Mouse (Mus musculus): Measurements from ENCODE around the gene Sntb2. TPM values are rescaled to one million over a fixed set of nuclear protein-coding genes. Genes with fewer than 3 reads are reported as not detected.

Sntb2 gene
- polyA plus RNA-seq, 1 experiment from 2014 or later, result 18.6 TPM

- H3K4me1 ChIP-seq (replicated peaks), result peaks cover 44% of the 10 kb centered on the region
- peak overlapping the region; percentile 11 for H3K4me3 ChIP-seq (replicated peaks)
- no peak for ATAC-seq (ENCODE audit: insufficient number of reproducible peaks, insufficient read depth, low FRiP score, low TSS enrichment, low read depth)
- no peaks in the 10 kb centered on the region for H3K9me3 ChIP-seq
- H3K27ac ChIP-seq, result peak overlapping the region; percentile 70
- H3K9ac ChIP-seq (replicated peaks), result no peak overlapping the region
- H3K4me2 ChIP-seq, result peak overlapping the region; percentile 51
- no peaks in the 10 kb centered on the region for H3K36me3 ChIP-seq
- H3K27me3 ChIP-seq, result no peaks in the 10 kb centered on the region
- 10% methylated on average over 22 of the region's 22 CpGs for WGBS
These were observed 3.0 kb upstream of the Sntb2 start for GRCm38 (mm10) chr8:106932376-106933065.

- Histone ChIP-seq H3K9me3 (no peaks in the 10 kb centered on the region), H3K27me3 (no peaks in the 10 kb centered on the region), H3K9ac (replicated peaks) (no peak overlapping the region), H3K27ac (no peak overlapping the region), H3K4me1 (replicated peaks) (peaks cover 54% of the 10 kb centered on the region), H3K4me2 (no peak overlapping the region), H3K36me3 (no peaks in the 10 kb centered on the region), H3K4me3 (replicated peaks) (no peak overlapping the region)
- ATAC-seq (ENCODE audit: insufficient number of reproducible peaks, insufficient read depth, low FRiP score, low TSS enrichment, low read depth), result no peak
- 83% methylated on average over 4 of the region's 4 CpGs for WGBS
These were observed 1.9 kb upstream of the Sntb2 start for GRCm38 (mm10) chr8:106933506-106934143.

GRCm38 (mm10) chr8:106934226-106934977, 1.1 kb upstream of the Sntb2 start:
- no peak for ATAC-seq (ENCODE audit: insufficient number of reproducible peaks, insufficient read depth, low FRiP score, low TSS enrichment, low read depth)
- 73% methylated on average over 16 of the region's 16 CpGs for WGBS
- Histone ChIP-seq H3K4me1 (replicated peaks) (peaks cover 50% of the 10 kb centered on the region), H3K4me3 (replicated peaks) (no peak overlapping the region), H3K27me3 (no peaks in the 10 kb centered on the region), H3K4me2 (no peak overlapping the region), H3K36me3 (no peaks in the 10 kb centered on the region), H3K9me3 (no peaks in the 10 kb centered on the region), H3K9ac (replicated peaks) (no peak overlapping the region), H3K27ac (no peak overlapping the region)

- WGBS, result under 1% methylated on average over 72 of the region's 76 CpGs
- no peaks in the 10 kb centered on the region for H3K9me3 ChIP-seq
- H3K27ac ChIP-seq, result peak overlapping the region; percentile 95
- H3K36me3 ChIP-seq, result no peaks in the 10 kb centered on the region
- H3K4me2 ChIP-seq, result peak overlapping the region; percentile 75
- peaks cover 40% of the 10 kb centered on the region for H3K4me1 ChIP-seq (replicated peaks)
- H3K4me3 ChIP-seq (replicated peaks), result peak overlapping the region; percentile 93
- H3K27me3 ChIP-seq, result no peaks in the 10 kb centered on the region
- peak; percentile 32 for ATAC-seq (ENCODE audit: insufficient number of reproducible peaks, insufficient read depth, low FRiP score, low TSS enrichment, low read depth)
- peak overlapping the region; percentile 96 for H3K9ac ChIP-seq (replicated peaks)
These were observed 438 bp downstream of the Sntb2 start for GRCm38 (mm10) chr8:106935899-106936477.

- no peaks in the 10 kb centered on the region for H3K9me3 ChIP-seq
- H3K27ac ChIP-seq, result peak overlapping the region; percentile 95
- under 1% methylated on average over 26 of the region's 26 CpGs for WGBS
- peak overlapping the region; percentile 93 for H3K4me3 ChIP-seq (replicated peaks)
- H3K4me1 ChIP-seq (replicated peaks), result peaks cover 35% of the 10 kb centered on the region
- H3K9ac ChIP-seq (replicated peaks), result peak overlapping the region; percentile 96
- H3K27me3 ChIP-seq, result no peaks in the 10 kb centered on the region
- peak overlapping the region; percentile 75 for H3K4me2 ChIP-seq
- ATAC-seq (ENCODE audit: insufficient number of reproducible peaks, insufficient read depth, low FRiP score, low TSS enrichment, low read depth), result no peak
- no peaks in the 10 kb centered on the region for H3K36me3 ChIP-seq
These were observed 1.0 kb downstream of the Sntb2 start for GRCm38 (mm10) chr8:106936478-106937051.

GRCm38 (mm10) chr8:106937081-106937800, 1.7 kb downstream of the Sntb2 start:
- H3K27ac ChIP-seq, result no peak overlapping the region
- H3K4me1 ChIP-seq (replicated peaks), result peaks cover 28% of the 10 kb centered on the region
- no peaks in the 10 kb centered on the region for H3K27me3 ChIP-seq
- H3K9ac ChIP-seq (replicated peaks), result peak overlapping the region; percentile 96
- no peaks in the 10 kb centered on the region for H3K36me3 ChIP-seq
- H3K4me2 ChIP-seq, result peak overlapping the region; percentile 75
- WGBS, result 24% methylated on average over 14 of the region's 14 CpGs
- ATAC-seq (ENCODE audit: insufficient number of reproducible peaks, insufficient read depth, low FRiP score, low TSS enrichment, low read depth), result no peak
- no peaks in the 10 kb centered on the region for H3K9me3 ChIP-seq
- H3K4me3 ChIP-seq (replicated peaks), result peak overlapping the region; percentile 93

- Histone ChIP-seq H3K27me3 (no peaks in the 10 kb centered on the region), H3K9me3 (no peaks in the 10 kb centered on the region), H3K9ac (replicated peaks) (no peak overlapping the region), H3K4me1 (replicated peaks) (peaks cover 21% of the 10 kb centered on the region), H3K4me3 (replicated peaks) (no peak overlapping the region), H3K36me3 (peaks cover 9% of the 10 kb centered on the region; the same call in 1 of the 2 replicates), H3K27ac (no peak overlapping the region), H3K4me2 (no peak overlapping the region)
- 93% methylated on average over 3 of the region's 3 CpGs for WGBS
- no peak for ATAC-seq (ENCODE audit: insufficient number of reproducible peaks, insufficient read depth, low FRiP score, low TSS enrichment, low read depth)
These were observed 6.3 kb downstream of the Sntb2 start for GRCm38 (mm10) chr8:106941806-106942205.

- Histone ChIP-seq H3K9me3 (no peaks in the 10 kb centered on the region), H3K4me1 (replicated peaks) (peaks cover 4% of the 10 kb centered on the region; the same call in 1 of the 2 replicates), H3K27ac (no peak overlapping the region), H3K27me3 (no peaks in the 10 kb centered on the region), H3K4me3 (replicated peaks) (no peak overlapping the region), H3K36me3 (peaks cover 9% of the 10 kb centered on the region; the same call in 1 of the 2 replicates), H3K4me2 (no peak overlapping the region), H3K9ac (replicated peaks) (no peak overlapping the region)
- no peak for ATAC-seq (ENCODE audit: insufficient number of reproducible peaks, insufficient read depth, low FRiP score, low TSS enrichment, low read depth)
- 89% methylated on average over 3 of the region's 3 CpGs for WGBS
These were observed 8.4 kb downstream of the Sntb2 start for GRCm38 (mm10) chr8:106943874-106944418.

GRCm38 (mm10) chr8:106944756-106945155, 9.2 kb downstream of the Sntb2 start:
- Histone ChIP-seq H3K27ac (no peak overlapping the region), H3K4me3 (replicated peaks) (no peak overlapping the region), H3K4me2 (no peak overlapping the region), H3K9me3 (no peaks in the 10 kb centered on the region), H3K9ac (replicated peaks) (no peak overlapping the region), H3K27me3 (no peaks in the 10 kb centered on the region), H3K4me1 (replicated peaks) (peaks cover 4% of the 10 kb centered on the region; the same call in 1 of the 2 replicates), H3K36me3 (peaks cover 9% of the 10 kb centered on the region; the same call in 1 of the 2 replicates)
- WGBS, result 69% methylated on average over 3 of the region's 3 CpGs
- ATAC-seq (ENCODE audit: insufficient number of reproducible peaks, insufficient read depth, low FRiP score, low TSS enrichment, low read depth), result no peak

GRCm38 (mm10) chr8:106948678-106949243, 13.2 kb downstream of the Sntb2 start:
- Histone ChIP-seq H3K36me3 (0 out of 2 replicates have a peak, but pooled peaks cover 4% of the 10 kb centered on the region), H3K9me3 (no peaks in the 10 kb centered on the region), H3K27ac (no peak overlapping the region), H3K4me1 (replicated peaks) (no peaks in the 10 kb centered on the region), H3K27me3 (no peaks in the 10 kb centered on the region), H3K9ac (replicated peaks) (no peak overlapping the region), H3K4me2 (no peak overlapping the region), H3K4me3 (replicated peaks) (no peak overlapping the region)
- ATAC-seq (ENCODE audit: insufficient number of reproducible peaks, insufficient read depth, low FRiP score, low TSS enrichment, low read depth), result no peak
- WGBS, result 78% methylated on average over 3 of the region's 3 CpGs
